Comparison of ENCODE assay signal across 14 mouse cellular contexts in genomic region chr4:65951918-65952317, GRCm38 (mm10).
"Had no signal": no experiment of that assay in that cellular context is flagged by ENCODE, and none has a peak within 500 bp of the region (broad histone marks: within the 10 kb centered on the region; RNA-seq: fewer than 3 reads in every experiment).

No protein-coding gene starts in this region.

- DNase-seq: gastrocnemius, postnatal 14 days; gastrocnemius, postnatal 36 days; heart, adult 11 months; heart, adult 2 months; heart, postnatal 14 days; heart, postnatal 36 days; kidney, adult 11 months; kidney, adult 2 months; kidney, adult 9 months; kidney, postnatal 14 days; kidney, postnatal 36 days; layer of hippocampus, adult 9-11 months; layer of hippocampus, postnatal 36 days; left cerebral cortex, postnatal 4 days had no signal
